Mouse (Mus musculus) heart, adult 2 months (tissue): ENCODE measurements around the gene Pdzd2.

ENCODE experiments used
- CTCF ChIP-seq: fragments of 200-600 bp; IDR thresholded peaks from 2 replicates; pipeline ENCODE4 v1.8.1; 2022; ENCODE audit warnings: antibody characterized with exemption, mild to moderate bottlenecking, moderate library complexity
- EP300 ChIP-seq: fragments of 200-500 bp; IDR thresholded peaks from 2 replicates; pipeline ENCODE4 v1.6.1; 2011; ENCODE audit warnings: low read depth, low read length, control low read depth; ENCODE audit not compliant: insufficient read depth

DNA sequence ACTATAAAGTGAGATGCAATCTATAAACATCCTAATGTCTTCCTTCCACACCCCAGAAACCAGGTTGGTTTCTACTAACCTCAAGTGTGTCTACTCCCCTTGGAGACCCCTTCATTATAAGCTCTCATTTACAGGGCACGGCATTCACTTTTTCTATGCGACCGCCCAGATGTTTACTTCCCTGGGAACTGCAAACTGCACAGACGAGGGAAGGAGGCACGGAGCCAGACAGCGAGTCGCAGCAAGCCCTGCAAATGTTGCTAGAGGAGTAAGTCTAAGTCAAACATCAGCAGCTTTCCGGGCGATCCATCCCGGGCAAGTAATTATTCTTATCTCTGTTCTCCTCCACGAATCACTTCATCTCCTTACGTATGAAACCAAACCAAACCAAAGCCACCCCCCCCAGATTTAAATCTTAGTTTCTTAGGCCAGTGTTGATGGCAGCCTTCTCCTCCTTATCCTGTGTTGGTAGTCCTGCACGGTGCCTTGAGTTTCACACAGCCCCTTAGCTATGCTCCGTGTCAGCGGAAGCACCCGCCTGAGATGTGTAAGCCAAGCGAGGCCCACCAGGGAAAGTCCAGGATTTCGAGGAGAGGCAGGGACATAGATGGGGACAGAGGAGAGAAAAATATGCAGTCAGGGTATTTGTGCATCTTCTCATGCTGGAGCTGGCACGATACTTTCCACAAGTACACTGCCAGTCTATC is 305.7 kb downstream of the Pdzd2 start:
- TF ChIP-seq CTCF: no peak
- TF ChIP-seq EP300: no peak
